Mouse (Mus musculus) cerebellum, postnatal 4 days (tissue): ENCODE measurements at regions not wholly inside any gene's neighbourhood (a gene's known extent, or its start where the extent isn't known, plus 50 kb on each side); places are given as distances from the start of the nearest gene placed in this dataset.
A peak's percentile ranks its signal among the peaks of the same experiment; 100 is the strongest.

Source experiments
- DNase-seq, 2 experiments: peaks; one replicate each; pipeline ENCODE4 v3.0.0; 2022; ENCODE audit warnings: low spot score in 2 of 2, mixed read lengths in 1 of 2

DNA sequence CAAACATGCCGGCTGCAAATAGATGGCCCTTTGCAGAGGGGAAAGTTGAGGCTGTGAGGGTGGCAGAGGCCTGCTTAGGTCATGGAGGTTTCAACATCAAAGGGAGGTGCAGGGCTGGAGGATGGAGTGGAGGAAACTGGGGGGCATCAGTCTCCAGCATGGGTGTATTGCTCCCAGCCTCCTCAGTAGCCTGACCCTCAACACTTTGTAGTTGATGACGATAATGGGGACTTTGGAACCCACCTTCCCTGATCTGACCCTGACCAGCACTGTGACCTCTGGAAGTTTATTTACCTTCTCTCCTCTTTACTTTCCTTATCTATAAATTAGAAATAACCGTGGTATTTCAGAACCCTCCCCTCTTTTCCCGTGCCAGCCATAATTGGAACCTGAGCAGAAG lies 56.2 kb downstream of the Gm26897 start:
- DNase-seq = no peak

DNA sequence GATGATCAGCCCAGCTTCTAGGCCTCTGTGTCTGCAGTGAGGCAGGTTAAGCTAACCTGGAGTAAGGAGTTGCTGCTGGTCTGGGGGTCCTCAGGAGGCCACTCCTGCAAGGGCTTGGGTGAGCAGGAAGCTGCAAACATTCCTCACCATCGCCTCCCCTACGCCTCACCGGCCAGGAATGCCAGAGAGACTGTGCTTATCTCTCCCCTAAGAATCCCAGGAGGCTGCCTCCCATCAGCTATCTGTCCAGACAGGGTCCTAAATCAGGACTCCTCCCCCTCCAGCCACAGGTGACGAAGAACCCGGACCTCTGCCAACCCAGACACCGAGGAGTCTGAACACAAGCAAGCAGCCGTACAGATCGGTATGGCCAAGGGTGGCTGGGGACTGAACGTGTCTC lies 56.8 kb downstream of the Gm26897 start:
- DNase-seq = no peak

DNA sequence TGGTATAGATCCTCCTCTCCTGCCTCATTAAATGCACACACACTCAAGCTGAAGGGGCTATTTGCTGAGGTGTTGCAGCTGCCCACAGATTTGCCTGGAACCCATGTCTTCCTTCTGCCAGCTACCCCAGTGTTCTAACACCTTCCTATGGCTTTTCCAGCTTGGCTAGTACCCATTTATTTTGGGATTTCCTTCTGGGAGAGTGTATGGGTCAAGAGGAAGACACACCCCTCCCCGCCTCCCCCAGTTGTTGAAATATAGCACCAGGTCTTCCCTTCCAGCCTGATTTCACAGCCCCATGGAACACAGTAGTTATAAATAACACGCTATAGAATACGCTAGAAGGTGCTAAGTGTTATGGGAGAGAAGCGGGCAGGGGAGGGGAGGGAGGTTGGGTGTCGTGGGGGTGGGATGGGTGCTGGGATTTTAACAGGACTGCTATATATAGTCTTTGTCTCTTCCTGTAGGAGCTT lies 57.4 kb downstream of the Gm26897 start:
- no peak for DNase-seq

DNA sequence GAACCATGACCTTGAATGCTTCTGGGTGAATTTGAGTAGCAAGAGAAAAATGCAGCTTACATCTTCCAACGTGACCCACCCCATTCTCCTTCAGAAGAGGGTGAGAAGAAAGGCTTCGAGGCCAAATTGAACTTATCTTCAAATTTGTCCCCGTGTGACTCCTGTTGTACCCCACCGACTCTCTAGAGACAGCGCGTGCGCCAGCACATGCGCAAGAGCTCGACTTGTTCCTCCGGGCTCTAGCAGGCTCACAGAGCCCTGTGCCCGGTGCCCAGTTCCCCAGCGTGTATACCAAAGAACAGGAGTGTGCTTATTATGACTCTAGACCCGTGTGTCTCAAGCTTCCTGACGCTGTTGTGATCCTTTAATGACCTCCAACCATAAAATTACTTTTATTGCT lies 59.0 kb downstream of the Gm26897 start:
- DNase-seq = no peak

DNA sequence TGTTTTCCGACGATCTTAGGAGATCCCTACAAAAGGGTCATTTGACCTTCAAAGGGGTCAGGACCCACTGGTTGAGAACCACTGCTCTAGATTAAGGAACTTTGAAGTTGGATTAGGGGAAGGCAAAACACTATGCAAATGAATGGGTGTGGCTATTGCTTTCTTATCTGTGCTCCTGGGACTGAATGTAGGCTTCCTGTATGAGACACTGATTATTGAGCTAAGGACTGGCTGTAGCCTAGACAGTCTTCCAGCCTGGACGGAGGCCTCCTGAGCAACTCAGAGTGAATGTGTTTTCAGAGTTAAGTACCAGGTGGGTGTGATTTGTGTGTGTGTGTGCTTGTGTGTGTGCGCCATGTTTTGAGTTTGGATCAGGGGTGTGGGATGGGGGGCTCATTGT lies 59.5 kb downstream of the Gm26897 start:
- no peak for DNase-seq

DNA sequence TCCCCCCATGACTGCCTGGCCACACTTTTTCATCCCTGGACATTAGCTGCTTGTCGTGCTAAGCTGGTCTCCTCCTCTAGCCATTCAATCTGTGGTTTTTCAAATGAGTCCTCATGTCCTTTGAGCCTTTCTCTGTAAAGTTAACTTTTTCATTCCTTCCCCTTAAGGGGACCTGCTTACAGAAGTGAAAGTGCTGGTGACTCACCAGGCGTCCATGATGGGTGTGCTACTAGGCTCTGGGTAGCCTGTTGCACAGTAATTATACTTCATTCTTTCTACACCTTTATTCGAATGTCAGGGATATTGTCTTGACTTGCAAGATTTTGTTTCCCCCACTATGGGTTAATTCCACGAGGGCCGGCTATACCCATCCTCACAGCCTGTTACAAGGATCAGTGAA lies 63.2 kb downstream of the Gm26897 start:
- DNase-seq = no peak

DNA sequence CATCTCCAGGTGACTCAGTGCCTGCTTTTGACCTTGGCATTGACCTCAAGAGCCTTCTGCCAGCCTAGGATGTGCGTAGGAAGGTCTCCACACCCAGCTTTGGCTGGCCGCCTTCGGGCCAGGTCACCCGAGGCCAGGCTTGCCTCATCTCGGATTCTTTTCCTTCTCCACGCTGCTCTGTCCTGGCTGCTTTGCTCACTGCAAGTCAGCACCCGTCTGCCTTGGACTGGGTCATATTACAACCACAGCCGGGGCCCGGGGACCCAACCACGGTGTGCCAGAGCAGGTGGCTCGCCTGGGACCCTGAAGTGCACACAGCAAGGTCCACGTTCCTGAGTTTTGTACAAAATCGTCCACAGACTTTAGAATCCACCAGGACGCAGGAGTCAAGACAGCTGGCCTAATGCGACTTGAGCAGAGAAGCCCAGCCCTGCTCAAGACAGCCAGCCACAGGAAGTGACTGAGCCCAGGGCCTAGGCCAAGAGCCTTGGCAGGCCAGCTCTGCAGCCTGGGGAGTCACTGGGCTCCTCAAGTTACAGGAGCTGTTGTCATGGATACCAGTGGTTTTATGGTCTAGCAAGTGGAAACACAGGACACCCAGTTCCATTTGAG lies 66.1 kb downstream of the Gm26897 start:
- DNase-seq = peak in 1 of 2 experiments; percentile 24

DNA sequence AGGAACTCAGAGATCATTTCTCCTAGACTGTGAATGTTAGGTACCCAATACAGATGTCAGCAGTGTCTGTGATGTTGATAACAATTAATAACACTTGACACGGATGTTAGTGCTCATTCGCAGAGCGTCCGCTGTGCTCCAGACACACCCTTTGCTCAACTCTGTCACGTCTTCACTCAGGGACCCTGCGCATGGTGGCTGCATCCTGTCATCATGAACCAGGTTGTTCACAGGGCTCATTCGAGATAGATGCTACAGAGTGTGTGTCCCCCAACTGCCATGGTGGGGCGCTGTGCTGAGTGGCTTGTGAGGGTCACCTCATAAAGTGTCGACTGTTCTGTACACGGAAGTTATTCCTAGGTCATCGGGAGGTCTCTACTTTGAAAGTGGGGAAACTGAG lies 66.8 kb downstream of the Gm26897 start:
- no peak for DNase-seq

DNA sequence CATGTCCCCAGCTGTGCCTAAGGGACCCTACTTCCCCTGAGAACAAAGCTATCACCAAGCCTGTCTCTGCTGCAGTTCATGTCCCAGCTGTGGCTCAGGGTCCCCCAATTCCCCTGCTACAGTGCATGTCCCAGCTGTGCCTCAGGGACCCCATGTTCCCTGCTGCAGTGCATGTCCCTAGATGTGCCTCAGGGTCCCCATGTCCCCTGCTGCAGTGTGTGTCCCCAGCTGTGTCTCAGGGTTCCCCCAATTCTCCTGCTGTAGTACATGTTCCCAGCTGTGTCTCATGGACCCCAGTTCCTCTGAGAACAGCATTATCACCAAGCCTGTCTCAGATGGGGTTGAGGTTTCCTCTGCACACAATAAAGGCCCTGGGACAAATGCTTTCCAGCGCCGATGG lies 67.3 kb downstream of the Gm26897 start:
- DNase-seq = no peak

DNA sequence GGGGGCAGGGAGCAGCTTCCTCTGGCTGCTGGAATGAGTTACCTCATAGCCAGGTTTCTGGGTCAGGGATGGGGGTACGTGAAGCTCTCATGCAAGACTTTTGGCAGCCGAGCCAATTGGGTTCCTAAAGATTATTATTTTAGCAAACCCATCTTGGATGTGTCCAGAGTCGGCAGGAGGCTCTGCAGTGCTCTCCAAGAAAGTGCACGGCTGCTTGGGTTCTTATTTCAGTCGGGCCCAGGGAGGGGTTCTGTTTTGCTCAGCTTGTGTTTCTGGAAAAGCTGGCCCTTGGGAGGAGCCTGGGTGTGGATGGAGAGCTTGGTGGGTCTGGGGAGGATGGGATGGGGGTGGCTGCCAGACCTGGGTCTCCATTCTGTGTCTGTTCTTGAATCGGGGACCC lies 70.8 kb downstream of the Gm26897 start:
- no peak for DNase-seq

DNA sequence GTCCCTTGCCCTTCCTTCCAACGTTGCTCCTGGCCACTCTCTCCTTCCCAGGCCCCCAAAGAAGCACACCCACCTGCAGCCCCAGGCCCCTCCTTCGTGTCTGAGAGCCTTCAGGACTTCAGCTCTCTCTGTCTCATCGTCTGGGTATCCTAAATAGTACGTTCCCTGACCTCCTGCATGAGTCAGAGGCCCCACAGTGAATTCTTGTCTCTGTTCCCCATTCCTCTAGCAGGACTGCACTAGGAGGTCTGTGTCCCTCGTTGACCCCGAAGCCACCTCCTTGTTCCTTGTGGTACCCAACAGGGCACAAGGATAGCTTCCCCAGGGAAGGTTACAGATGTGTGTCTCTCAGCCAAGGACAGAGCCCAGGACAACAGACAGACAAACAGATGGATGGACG lies 71.4 kb downstream of the Gm26897 start:
- no peak for DNase-seq

DNA sequence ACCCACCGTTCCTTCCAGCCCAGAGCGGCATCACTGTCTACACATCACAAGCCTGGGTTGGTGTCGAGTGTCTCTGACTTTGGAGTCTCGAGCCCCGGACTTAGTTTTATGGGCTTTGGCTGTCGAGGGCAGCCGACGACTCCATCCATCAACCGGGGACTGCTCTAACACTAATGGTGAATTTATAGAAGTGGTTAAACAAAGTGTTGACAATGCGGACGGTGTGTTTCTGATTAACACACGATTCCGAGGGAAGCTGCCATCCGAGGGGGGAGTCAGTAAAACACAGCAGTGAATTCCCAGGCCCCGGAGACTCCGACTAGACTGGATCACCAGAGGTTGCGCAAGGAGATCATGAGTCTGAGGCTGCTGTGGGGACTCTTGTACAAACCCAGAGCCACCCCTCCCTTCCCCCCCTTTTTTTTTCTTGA lies 72.1 kb downstream of the Gm26897 start:
- no peak for DNase-seq

DNA sequence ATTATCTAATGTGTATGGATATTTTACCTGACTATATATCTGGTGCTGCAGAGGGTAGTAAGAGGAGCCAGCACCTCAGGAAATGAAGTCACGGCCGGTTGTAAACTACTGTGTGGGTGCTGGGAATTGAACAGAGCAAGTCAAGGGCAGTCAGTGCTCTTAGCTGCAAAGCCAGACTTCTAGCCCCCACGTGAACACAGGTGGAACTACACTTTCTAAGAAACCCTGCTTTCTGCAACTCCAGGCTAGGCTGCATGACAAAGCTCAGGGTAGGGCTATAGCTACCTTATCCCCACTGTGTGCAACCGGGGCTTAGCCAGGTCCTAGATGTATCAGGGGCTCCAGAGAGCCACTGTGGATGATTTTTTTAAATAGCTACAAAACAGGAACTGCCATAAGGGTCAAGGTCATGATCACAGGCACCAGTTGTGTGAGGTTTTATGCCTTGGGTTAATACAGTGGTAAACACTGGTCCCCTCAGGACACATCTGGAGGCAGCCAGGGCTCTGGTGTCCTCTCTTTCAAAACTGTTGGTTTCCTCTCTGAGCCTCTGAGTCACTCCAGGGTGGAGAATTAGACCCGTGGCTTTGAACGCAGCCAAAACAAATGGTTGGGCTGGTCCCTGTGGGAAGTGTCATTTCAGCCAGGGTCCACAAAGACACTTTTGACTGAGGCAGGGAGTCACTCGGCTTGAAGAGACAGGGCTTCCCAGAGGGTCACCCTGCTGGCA lies 76.5 kb downstream of the Gm26897 start:
- no peak for DNase-seq

DNA sequence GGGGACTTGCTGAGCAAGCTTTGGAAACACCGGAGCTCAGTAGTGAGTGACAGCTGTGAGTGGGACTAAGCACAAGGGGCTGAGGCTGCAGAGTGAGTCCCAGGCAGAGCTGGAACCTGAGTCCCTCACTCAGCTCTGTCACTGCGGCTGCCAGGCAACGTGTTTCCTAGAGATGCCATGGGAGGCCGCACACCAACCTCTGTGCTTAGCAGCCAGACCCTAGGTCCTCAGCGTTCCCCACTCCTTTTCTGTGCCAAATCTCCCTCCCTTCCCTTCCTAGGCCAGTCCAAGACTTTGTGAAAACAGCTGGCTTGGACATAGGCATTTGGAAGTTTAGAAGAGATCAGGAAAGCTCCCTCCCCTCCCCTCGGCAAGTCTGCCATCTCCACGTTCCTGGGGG lies 78.9 kb downstream of the Gm26897 start:
- DNase-seq = no peak

DNA sequence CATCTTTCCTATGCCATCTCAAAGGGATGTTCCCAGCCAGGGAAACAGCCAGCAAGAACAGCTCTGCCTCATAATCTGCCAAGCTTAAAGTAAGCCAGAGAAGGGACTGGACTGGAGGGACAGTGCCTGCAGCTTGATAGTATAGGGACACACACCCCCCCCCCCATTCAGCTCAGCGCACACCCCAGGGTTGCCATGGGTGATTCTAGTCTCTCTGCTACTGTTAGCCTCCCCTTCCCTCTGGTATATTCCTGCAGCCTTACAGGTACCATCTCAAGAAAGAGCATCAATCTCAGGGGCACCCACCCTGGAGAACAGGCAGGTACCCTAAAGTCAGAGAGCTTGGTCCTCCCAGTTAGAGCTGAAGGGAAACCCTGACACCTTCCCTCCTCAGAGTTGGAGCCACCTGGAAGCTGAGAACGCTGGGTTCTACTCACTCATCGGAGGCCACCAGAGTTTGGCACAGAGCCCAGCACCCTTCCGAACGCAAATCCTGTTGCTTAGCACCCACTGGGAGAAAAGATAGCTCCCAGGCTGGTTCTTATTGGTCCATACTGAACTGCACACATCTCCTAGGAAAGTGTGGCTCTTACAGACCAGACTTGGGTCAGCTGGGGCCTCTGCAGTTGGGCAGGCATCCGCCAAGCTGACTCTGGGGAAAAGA lies 79.5 kb downstream of the Gm26897 start:
- DNase-seq = no peak

DNA sequence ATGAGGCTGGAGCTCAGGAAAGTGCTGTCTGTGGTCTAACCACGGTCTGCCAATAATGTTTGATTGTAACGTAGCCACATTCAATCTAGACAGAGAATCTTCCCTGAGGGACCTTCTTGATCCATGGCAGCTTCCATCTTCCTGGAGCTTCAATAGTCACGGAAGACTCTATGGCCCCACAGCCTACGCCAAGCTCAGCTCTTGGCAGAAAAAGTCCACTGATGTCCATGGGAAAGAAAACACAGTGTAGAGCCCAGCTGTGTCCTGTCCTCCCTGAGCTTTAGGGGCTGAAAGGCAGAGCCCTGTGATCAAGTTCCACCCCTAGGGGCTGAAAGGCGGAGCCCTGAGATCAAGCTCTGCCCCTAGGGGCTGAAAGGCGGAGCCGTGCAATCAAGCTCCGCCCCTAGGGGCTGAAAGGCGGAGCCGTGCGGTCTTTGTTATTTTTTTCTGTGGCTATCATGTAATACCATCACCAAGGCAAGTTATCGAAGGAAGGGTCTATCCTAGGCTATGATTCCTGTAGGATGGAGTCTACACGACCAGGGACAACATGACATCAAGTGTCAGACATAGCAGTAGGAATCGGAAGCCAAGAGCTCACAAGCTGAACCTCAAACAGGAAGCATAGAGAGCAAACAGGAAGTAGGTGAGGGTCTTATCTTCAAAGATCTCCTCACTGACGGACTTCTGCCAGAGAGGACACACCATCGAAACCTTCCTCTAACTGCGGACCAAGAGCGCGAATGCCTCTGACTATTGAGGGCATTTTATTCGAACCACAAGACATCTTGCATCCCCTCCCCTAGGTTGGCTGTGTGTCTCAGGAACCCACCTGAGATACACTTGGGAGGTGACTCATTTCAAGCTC lies 81.4 kb downstream of the Gm26897 start:
- no peak for DNase-seq

DNA sequence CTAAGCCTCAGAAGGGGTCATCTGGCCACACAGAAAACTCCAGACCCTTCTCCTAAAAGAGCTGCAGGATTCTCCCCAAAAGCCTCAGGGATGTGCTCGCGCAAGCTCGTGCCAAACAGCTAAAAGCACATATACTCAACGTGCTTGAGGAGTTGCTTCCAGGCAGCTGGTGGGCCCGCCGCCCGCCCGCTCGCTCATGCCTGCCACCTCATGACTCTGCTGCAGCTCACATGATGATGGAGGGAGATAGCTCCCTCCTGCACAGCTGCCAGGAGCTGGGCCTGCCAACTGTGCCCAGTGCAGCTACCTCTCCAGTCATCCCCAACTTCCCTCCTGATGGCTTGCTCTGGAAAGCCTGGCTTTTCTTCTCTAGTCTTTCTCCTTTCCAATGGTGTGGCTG lies 87.2 kb downstream of the Gm26897 start:
- DNase-seq = no peak

DNA sequence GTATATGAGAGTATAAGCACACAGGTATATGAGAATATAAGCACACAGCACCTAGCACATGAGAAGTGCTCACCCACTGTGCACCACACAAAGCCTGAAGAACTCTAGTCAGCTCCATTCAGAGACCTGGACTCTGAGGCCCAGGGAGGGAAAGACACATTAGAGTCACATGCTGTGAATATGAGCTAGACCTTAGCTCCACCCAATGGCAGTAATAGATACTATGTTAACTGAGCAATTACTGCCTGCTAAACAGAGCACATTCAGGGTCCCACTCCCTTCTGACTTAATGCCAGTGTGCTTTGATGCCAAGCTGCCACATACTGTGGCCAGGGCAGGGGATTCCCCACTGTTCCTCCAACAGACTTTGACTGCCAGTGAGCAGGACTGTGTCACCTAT lies 89.2 kb downstream of the Gm26897 start:
- DNase-seq = no peak

DNA sequence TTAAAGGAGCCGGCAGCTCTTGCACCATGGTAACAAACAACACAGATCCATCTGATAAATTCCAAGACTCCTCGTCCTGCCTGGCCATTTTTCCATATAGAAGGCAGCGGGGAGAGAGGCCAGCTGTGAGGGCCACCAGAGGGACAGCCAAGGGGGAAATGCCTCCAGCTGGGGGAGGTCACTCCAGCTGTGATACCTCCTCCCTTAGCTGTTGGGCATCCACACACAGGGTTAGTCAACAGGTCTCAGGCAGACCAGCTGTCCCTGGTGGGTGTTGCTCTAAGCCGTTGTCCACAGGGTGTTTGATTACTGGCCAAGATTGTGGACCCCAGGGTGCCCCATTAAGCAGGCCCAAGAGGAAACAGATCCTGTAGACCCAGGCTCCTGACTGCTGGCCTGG lies 89.7 kb downstream of the Gm26897 start:
- no peak for DNase-seq

DNA sequence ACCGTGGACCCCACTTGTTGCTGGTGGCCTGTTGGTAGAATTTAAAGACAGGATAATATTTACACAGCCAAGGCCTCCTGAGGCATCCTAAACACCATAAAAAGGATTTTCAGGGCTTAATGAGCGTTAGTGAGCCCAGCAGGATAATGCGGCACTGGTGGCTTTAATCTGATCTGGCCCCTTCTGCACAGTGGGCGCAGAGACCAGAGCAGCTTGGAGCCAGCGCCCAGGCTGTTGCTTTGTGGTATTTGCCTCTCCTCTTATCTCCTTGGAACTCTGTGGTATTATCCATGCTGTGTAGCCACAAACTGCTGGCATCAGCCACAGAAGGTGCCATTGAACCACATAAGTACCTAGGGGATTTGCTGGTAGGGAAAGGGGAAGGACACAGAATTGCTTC lies 90.1 kb downstream of the Gm26897 start:
- DNase-seq = no peak

DNA sequence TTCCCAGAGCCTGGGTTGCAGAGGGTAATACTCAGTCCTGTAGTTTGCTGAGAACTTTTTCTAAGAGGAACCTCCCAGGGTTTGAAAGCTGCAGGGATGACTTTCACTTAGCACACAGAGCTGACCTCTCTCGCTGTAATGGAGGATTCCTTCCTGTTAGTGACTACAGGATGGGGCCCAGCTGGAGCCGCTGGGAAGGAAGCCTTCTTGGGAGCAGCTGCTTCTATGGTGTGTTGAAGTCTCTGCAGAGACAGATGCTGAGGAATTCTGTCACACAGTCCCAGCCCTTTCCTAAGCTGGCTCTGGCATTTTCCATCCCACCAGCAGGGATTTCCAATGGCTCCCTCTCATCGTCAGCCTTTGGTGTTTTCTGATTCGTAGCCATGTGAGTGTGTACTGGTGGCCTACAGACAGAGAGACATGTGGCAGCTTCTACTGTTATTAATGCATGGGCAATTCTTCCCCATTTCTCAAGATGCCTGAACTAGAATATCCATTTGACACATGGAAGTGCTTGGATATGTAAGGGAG lies 90.9 kb downstream of the Gm26897 start:
- no peak for DNase-seq

DNA sequence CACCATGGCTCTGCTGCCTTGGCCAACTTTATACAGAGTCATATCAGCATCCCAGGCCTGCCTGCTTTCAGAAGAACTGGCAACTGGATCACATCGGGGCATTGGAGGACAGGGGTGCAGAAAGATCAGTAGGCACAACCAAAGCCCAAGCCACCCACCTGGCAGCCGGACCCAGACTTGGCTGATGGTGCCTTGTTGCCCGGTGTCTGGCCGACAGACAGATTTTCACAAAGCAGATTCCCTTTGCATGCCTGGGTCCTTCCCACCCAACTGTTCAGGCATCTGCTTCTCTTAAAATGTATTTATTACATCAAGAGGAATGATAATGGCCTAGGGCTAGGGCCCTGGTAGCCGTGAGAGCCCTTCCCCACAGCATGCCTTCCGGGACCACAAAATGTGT lies 96.2 kb downstream of the Gm26897 start:
- DNase-seq = no peak
